Mouse (Mus musculus) lung, postnatal 36 days (tissue): ENCODE measurements at regions not wholly inside any gene's neighbourhood (a gene's known extent, or its start where the extent isn't known, plus 50 kb on each side); places are given as distances from the start of the nearest gene placed in this dataset.
A peak's percentile ranks its signal among the peaks of the same experiment; 100 is the strongest.

Experiments
- DNase-seq: peaks from one replicate; pipeline ENCODE4 v3.0.0; 2022; ENCODE audit warnings: mixed read lengths

- DNase-seq: peak; percentile 13
Observed at GRCm38 (mm10) chr8:92302694-92303093, 54.7 kb upstream of the Irx5 start.

DNA sequence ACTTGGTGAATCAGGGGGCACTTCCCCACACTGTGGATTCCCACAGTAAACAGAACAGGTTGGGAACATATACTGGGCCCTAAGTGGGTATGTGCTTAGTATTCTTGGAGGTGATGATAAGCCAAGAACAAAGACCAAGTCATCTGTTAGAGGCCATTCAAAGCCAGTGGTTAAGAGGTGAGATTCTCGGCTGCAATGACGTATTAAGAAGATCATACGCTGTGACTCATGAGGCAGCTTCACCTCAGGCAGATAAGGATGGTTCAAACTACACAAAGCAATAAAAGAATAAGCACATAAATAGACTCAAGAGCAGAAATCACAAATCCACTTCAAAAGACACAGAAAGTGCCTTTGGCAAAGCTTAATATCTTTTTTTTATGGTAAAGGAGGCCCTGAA lies 56.4 kb upstream of the Irx5 start:
- DNase-seq: no peak

GRCm38 (mm10) chr8:92286841-92287811 lies 70.3 kb upstream of the Irx5 start:
- no peak for DNase-seq

DNA sequence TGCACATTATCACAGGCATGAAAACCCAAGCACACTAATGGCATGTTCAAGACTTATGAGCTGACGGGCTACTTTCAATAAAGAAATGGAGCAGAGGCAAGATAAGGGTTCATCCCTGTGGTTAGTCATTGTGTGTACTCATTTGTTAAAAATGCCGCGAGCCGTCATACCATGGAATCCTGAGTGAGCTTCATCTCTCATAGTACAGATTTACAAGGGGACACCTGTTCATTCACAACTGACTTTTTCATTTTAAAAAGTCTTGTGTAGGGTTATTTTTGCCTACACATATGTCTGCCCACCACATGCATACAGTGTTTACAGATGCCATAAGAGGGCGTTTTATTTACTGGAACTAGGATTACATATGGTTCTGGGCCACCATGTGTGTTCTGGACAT lies 81.7 kb upstream of the Irx5 start:
- DNase-seq: no peak

- no peak for DNase-seq
Observed at GRCm38 (mm10) chr8:92272726-92273125, 84.7 kb upstream of the Irx5 start.

- no peak for DNase-seq
Observed at GRCm38 (mm10) chr8:92272073-92272472, 85.4 kb upstream of the Irx5 start.

GRCm38 (mm10) chr8:92270636-92271035 lies 86.8 kb upstream of the Irx5 start:
- no peak for DNase-seq

DNA sequence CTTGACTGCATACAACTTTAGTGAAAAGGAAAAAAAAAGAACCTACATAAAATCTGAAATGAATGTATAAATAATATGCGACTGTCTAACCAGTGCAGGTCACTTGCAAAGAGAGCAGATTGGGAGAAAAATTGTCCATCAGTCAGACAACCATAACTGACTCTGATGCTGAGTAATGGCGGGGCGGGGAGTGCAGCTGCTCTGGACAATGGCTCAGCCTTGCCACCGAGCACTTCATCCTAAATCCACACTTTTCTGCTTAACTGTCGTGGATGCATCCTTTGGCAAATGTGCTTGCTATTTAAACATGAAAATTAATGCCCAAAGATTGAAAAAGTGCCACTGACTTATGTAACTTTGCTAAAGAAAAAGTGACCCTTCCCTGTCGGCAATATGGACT lies 90.0 kb upstream of the Irx5 start:
- no peak for DNase-seq

- no peak for DNase-seq
Observed at GRCm38 (mm10) chr8:92260056-92260455, 97.4 kb upstream of the Irx5 start.

- no peak for DNase-seq
Observed at GRCm38 (mm10) chr8:92258258-92258657, 99.2 kb upstream of the Irx5 start.

GRCm38 (mm10) chr8:92252597-92253375 lies 104.6 kb upstream of the Irx5 start:
- no peak for DNase-seq

GRCm38 (mm10) chr8:92246301-92246700 lies 111.1 kb upstream of the Irx5 start:
- no peak for DNase-seq

DNA sequence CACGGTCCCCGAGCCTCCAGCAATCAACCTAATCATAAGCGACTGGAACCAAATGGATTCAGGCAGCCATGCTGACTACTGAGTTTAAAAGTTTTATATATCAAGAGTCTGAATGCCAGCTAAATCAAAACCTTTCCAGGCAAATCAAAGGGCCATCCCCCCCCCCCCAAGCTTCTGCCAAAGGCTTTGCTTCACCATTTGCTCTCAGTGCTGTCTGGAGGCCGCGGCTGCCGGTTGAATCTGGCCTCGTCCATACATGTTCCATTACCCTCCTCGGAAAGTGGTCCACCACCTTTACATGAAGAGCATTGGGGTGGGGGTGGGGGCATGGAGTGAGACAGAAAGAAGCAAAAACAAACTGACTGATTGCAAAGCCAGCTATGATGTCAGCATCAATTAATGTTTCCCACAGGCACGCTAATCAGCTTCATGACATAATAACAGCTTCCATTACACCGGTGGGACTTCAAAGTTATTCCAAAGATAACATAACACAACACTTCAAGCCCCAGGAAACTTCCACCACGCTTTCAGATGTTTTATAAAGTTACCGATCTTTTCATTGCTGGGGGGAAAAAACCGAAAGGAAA lies 116.6 kb upstream of the Irx5 start:
- no peak for DNase-seq

GRCm38 (mm10) chr8:92231326-92232225 lies 125.8 kb upstream of the Irx5 start:
- no peak for DNase-seq

GRCm38 (mm10) chr8:92229526-92229925 lies 127.9 kb upstream of the Irx5 start:
- DNase-seq: no peak

DNA sequence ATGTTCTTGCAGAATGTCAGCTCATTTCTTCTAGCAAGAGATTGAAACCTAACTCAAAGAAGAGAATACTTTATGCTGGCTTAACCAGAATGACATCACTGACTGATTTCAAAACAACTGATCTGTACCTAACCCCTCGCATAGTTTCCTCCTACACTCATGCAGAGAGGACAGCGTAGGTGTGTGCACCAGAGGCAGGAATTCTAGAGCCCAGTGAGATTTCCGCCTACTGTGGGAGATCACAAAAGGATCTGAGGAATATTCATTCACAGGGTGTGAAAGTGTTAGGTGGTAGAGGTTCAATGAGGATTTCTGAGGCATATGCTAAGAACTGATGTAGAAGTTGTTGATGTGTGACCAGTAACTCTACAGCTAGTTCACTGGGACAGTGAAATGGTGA lies 132.5 kb upstream of the Irx5 start:
- no peak for DNase-seq

GRCm38 (mm10) chr8:92222992-92223391 lies 134.4 kb upstream of the Irx5 start:
- DNase-seq: no peak

DNA sequence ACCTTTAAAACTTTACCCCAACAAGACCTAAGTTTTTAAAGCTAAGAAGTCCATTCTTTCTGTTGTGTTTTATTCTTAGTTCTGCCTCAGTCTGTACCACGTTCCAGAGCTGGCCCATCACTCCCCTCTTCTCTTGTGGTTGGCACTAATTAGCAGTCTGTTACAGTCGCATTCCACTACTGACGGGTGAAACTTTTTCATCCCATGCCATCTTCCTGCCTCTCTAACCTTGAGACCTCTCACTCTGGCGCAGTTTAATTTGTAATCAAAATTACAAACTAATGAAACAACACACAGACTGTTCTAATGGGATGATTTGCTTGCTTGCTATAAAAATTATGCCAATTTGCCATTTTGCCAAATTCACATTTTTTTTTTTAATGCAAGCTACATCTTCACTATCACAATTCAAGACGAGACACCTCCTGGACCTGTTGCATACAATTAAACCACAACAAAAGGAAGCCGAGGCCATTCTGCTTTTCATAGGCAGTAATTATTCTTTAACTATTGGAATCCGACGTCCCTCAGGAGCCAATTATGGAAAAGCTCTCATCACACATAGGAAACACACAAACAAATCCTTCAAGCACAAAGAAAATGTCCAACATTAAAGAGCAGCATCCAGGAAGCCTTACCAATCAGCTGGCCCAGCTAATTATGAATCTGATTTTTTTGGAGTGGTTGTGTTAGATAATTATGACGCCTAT lies 138.1 kb upstream of the Irx5 start:
- DNase-seq: no peak

- no peak for DNase-seq
Observed at GRCm38 (mm10) chr8:92217521-92217920, 139.9 kb upstream of the Irx5 start.

DNA sequence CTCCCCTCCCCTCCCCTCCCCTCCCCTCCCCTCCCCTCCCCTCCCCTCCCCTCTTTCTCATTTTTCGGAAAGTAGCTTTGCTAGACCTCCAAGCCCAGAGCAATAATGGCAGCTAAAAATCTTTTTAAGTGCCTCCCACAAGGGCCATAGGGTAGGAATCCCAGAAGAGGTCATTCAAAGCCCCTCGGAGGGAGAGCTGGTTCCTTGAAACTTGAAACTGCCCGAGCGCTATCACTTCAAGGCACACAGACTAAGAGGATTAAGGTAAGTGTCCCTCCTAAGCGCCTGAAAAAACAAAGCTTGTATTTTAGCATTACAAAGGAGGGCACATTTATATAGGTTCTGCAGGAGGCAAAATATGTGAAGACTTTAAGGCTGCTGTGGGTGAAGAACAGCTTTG lies 141.2 kb upstream of the Irx5 start:
- no peak for DNase-seq

DNA sequence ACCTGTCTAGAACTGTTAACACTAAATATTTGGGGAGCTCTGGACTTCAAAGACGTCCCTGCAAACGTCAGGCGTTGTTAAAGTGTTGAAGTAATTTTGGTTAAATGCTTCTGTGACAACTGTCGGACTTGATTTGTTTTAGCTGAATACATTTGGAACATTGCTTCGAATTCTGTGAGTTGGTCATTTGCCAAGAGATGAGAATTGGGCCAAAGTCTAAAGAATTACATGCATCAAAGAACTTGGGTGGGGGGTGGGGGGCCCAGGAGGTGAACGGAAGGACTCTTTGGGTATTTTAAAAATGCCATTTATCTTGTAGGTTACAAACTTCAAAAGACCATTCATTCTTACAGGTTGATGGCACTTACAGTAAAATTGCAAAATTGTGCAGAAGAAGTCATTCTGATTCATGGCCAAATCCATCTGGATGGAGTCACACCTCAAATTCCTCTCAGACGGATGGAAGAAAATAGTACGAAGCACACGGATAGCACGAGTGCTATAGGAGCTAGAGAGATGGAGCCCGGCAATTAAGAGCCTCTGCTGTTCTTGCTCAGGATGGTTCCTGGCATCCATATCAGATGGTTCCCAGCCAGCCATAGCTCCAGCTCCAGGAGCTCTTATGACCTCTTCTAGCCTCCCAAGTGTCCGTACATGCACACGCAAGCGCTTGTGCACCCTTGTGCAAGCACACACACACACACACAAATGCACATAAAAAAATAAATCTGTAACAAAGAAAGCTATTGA lies 144.5 kb upstream of the Irx5 start:
- DNase-seq: no peak
